Mouse (Mus musculus) megakaryocyte, embryonic 14.5 days (primary cell): ENCODE data around the gene Znrf4.

ENCODE experiments used
- FLI1 ChIP-seq: IDR thresholded peaks from 2 replicates; pipeline ENCODE4 v1.6.1; 2012; ENCODE audit warnings: low read length, inconsistent platforms, mixed read lengths
- GATA1 ChIP-seq: IDR thresholded peaks from 3 replicates; pipeline ENCODE4 v1.6.1; 2012; ENCODE audit warnings: mixed read lengths, low read length, inconsistent platforms, borderline replicate concordance

- TF ChIP-seq GATA1 = no peak
- no peak for TF ChIP-seq FLI1
Observed at GRCm38 (mm10) chr17:56464345-56464744, 47.9 kb downstream of the Znrf4 start.
